Comparison of ENCODE assay signal across 9 mouse cellular contexts in genomic region chr5:116895036-116895783, GRCm38 (mm10).
DNase-seq lines count a peak whose midpoint lies in the region; TF ChIP-seq lines count a peak whose summit lies in the region.
"Had no signal": no experiment of that assay in that cellular context is flagged by ENCODE, and none has a peak within 500 bp of the region (broad histone marks: within the 10 kb centered on the region; RNA-seq: fewer than 3 reads in every experiment).

No protein-coding gene starts in this region.

- TF ChIP-seq CTCF in left cerebral cortex, adult 2 months (IDR thresholded peaks at IDR 0.05): no peak

- H3K4me3 ChIP-seq in left cerebral cortex, adult 2 months: no peak overlapping the region

- H3K27ac ChIP-seq in left cerebral cortex, adult 2 months: no peak overlapping the region
- H3K27ac ChIP-seq: macrophage had no signal

- peak; percentile 6 to 17 for DNase-seq in kidney, postnatal 4 days
- DNase-seq in kidney, adult 8-10 months: no peak
- peak; percentile 51 to 72 for DNase-seq in frontal cortex, postnatal 14 days (ENCODE audit: low spot score in 2 of 2)
- DNase-seq in left cerebral cortex, adult 2 months (ENCODE audit: extremely low spot score in 1 of 2, low spot score in 2 of 2): peak; percentile 66 to 71
- DNase-seq in right cerebral cortex, postnatal 10 days (ENCODE audit: low spot score in 2 of 2): peak; percentile 87 to 91
- DNase-seq in adrenal gland, postnatal 36 days: no peak
- no peak for DNase-seq in gastrocnemius, postnatal 10 days
- DNase-seq in thymus, postnatal 14 days: no peak

- intact Hi-C loops in left cerebral cortex, adult 2 months (cut with DNase I): loop anchor here (2.0 kb wide), 1 partner anchor 142 kb away; no protein-coding TSS in a partner anchor

Comparison
In these comparisons a context has a peak if more than half of its experiments do, and no peak if none do; other contexts are left out.
1. DNase-seq: peak in kidney, postnatal 4 days (2 of 2), frontal cortex, postnatal 14 days (2 of 2), left cerebral cortex, adult 2 months (2 of 2) and right cerebral cortex, postnatal 10 days (2 of 2); none in kidney, adult 8-10 months (0 of 2), adrenal gland, postnatal 36 days (0 of 2), gastrocnemius, postnatal 10 days (single experiment) and thymus, postnatal 14 days (single experiment).